Mouse (Mus musculus) megakaryocyte, embryonic 14.5 days (primary cell): ENCODE measurements around the gene Asic2.

Experiments
- FLI1 ChIP-seq: IDR thresholded peaks from 2 replicates; pipeline ENCODE4 v1.6.1; 2012; ENCODE audit warnings: low read length, inconsistent platforms, mixed read lengths
- GATA1 ChIP-seq: IDR thresholded peaks from 3 replicates; pipeline ENCODE4 v1.6.1; 2012; ENCODE audit warnings: mixed read lengths, low read length, inconsistent platforms, borderline replicate concordance

DNA sequence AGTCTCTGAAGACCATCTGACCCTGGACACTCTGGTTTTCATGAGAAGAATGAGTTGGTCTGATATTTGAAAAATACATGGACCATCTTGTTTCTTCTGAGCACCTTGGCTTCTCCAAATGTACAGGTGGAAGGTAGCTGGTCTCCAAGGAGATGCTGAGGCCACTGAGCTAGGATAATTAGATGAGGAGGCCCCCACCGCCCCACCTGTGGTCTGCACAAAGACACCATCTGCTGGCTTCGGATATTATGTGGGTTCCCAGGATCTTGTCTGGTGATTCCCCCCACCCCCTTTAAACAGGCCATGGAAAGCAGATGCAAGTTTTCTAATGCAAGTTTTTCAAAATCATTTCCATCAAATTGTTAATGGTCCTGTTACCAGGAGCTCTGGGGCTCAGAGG, 856.6 kb downstream of the Asic2 start:
- TF ChIP-seq GATA1 (no peak), FLI1 (no peak)
